Mouse (Mus musculus): ENCODE results near the gene Grin2a. TPM values are rescaled to one million over a fixed set of nuclear protein-coding genes. Genes with fewer than 3 reads are reported as not detected.

Gene Grin2a
- total and polyA plus RNA-seq, 2 experiments from 2014 or later = 6.1 to 10.5 TPM

GRCm38 (mm10) chr16:9901433-9901832, 93.9 kb downstream of the Grin2a start:
- Histone ChIP-seq H3K4me2 (ENCODE audit: low read depth, low read length, poor library complexity, severe bottlenecking) (no peak overlapping the region), H3K36me3 (ENCODE audit: insufficient read depth, low read length) (no peaks in the 10 kb centered on the region), H3K27me3 (ENCODE audit: insufficient read depth, low read length) (no peaks in the 10 kb centered on the region), H3K27ac (ENCODE audit: low read depth, low read length) (no peak overlapping the region), H3K9ac (replicated peaks; ENCODE audit: low read length, poor library complexity, severe bottlenecking) (no peak overlapping the region), H3K9me3 (ENCODE audit: low read length) (no peaks in the 10 kb centered on the region), H3K4me3 (ENCODE audit: low read depth, low read length) (no peak overlapping the region), H3K4me1 (ENCODE audit: insufficient read depth, low read length) (no peaks in the 10 kb centered on the region)
- no peak for TF ChIP-seq CTCF (IDR thresholded peaks at IDR 0.05)
- WGBS = 46% methylated on average over 1 of the region's 1 CpGs
- ATAC-seq (ENCODE audit: low FRiP score) (no peak), DNase-seq (ENCODE audit: low spot score) (no peak)

DNA sequence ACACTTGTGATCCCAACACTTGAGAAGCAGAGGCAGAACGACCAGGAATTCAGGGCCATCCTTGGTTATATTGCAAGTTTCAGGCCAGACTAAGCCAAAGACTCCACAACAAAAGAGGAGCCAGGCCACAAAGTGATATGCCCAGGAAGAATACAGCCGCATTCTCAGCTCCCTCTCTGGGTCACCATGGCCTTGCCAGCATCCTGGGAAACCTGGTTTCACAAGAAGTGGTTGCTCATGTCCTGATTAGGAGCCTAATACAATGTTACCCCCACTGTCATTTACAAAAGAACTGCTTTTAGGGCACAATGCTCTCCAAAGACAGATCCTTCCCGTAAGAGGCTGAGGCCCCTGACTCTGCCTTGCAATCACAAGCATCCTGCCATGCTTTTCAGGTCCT, 94.4 kb downstream of the Grin2a start:
- H3K27me3 ChIP-seq (ENCODE audit: insufficient read depth, low read length) = no peaks in the 10 kb centered on the region
- no peak overlapping the region for H3K9ac ChIP-seq (replicated peaks; ENCODE audit: low read length, poor library complexity, severe bottlenecking)
- H3K27ac ChIP-seq (ENCODE audit: low read depth, low read length) = no peak overlapping the region
- no peaks in the 10 kb centered on the region for H3K9me3 ChIP-seq (ENCODE audit: low read length)
- no peak overlapping the region for H3K4me2 ChIP-seq (ENCODE audit: low read depth, low read length, poor library complexity, severe bottlenecking)
- H3K4me3 ChIP-seq (ENCODE audit: low read depth, low read length) = no peak overlapping the region
- ATAC-seq (ENCODE audit: low FRiP score) (no peak), DNase-seq (ENCODE audit: low spot score) (no peak)
- H3K36me3 ChIP-seq (ENCODE audit: insufficient read depth, low read length) = no peaks in the 10 kb centered on the region
- H3K4me1 ChIP-seq (ENCODE audit: insufficient read depth, low read length) = no peaks in the 10 kb centered on the region
- TF ChIP-seq CTCF (IDR thresholded peaks at IDR 0.05) = no peak
- WGBS = 76% methylated on average over 3 of the region's 3 CpGs

- Histone ChIP-seq H3K27me3 (ENCODE audit: insufficient read depth, low read length) (no peaks in the 10 kb centered on the region), H3K4me3 (ENCODE audit: low read depth, low read length) (no peak overlapping the region), H3K36me3 (ENCODE audit: insufficient read depth, low read length) (no peaks in the 10 kb centered on the region), H3K4me2 (ENCODE audit: low read depth, low read length, poor library complexity, severe bottlenecking) (no peak overlapping the region), H3K27ac (ENCODE audit: low read depth, low read length) (no peak overlapping the region), H3K9ac (replicated peaks; ENCODE audit: low read length, poor library complexity, severe bottlenecking) (no peak overlapping the region), H3K9me3 (ENCODE audit: low read length) (no peaks in the 10 kb centered on the region), H3K4me1 (ENCODE audit: insufficient read depth, low read length) (no peaks in the 10 kb centered on the region)
- no peak for TF ChIP-seq CTCF (IDR thresholded peaks at IDR 0.05)
- DNase-seq (ENCODE audit: low spot score) (no peak), ATAC-seq (ENCODE audit: low FRiP score) (no peak)
- WGBS = 100% methylated on average over 1 of the region's 1 CpGs
Observed at GRCm38 (mm10) chr16:9900196-9900595, 95.2 kb downstream of the Grin2a start.

DNA sequence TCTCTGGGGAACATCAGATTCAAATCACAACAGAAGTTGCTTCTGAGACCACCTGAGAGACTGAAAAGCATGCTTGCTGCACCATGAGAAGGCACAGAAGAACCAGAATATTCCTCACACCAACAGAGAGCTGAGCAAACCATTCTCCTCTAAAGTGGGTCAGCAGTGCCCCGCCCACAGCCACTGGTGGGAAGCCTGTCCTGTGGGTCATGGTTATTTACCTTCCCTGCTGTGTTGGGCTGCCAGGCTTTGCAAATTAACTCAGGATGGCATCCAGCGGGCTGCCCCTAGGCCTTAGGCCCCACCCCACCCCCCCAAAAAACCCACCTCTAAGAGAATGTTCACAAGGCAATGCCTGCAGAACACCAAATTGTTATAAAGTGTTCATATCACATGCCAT, 96.2 kb downstream of the Grin2a start:
- DNase-seq (ENCODE audit: low spot score) = no peak
- Histone ChIP-seq H3K4me2 (ENCODE audit: low read depth, low read length, poor library complexity, severe bottlenecking) (no peak overlapping the region), H3K27me3 (ENCODE audit: insufficient read depth, low read length) (no peaks in the 10 kb centered on the region), H3K4me1 (ENCODE audit: insufficient read depth, low read length) (no peaks in the 10 kb centered on the region), H3K27ac (ENCODE audit: low read depth, low read length) (no peak overlapping the region), H3K4me3 (ENCODE audit: low read depth, low read length) (no peak overlapping the region), H3K9ac (replicated peaks; ENCODE audit: low read length, poor library complexity, severe bottlenecking) (no peak overlapping the region), H3K36me3 (ENCODE audit: insufficient read depth, low read length) (no peaks in the 10 kb centered on the region), H3K9me3 (ENCODE audit: low read length) (no peaks in the 10 kb centered on the region)
- WGBS = 89% methylated on average over 2 of the region's 2 CpGs
- ATAC-seq (ENCODE audit: low FRiP score) = no peak
- TF ChIP-seq CTCF (IDR thresholded peaks at IDR 0.05) = no peak

- H3K36me3 ChIP-seq (ENCODE audit: insufficient read depth, low read length) = no peaks in the 10 kb centered on the region
- ATAC-seq (ENCODE audit: low FRiP score) = no peak
- no peak for DNase-seq (ENCODE audit: low spot score)
- H3K4me1 ChIP-seq (ENCODE audit: insufficient read depth, low read length) = no peaks in the 10 kb centered on the region
- no peak for TF ChIP-seq CTCF (IDR thresholded peaks at IDR 0.05)
- no peaks in the 10 kb centered on the region for H3K27me3 ChIP-seq (ENCODE audit: insufficient read depth, low read length)
- H3K27ac ChIP-seq (ENCODE audit: low read depth, low read length) = no peak overlapping the region
- no peak overlapping the region for H3K4me2 ChIP-seq (ENCODE audit: low read depth, low read length, poor library complexity, severe bottlenecking)
- H3K9me3 ChIP-seq (ENCODE audit: low read length) = no peaks in the 10 kb centered on the region
- WGBS = 82% methylated on average over 7 of the region's 7 CpGs
- H3K9ac ChIP-seq (replicated peaks; ENCODE audit: low read length, poor library complexity, severe bottlenecking) = no peak overlapping the region
- no peak overlapping the region for H3K4me3 ChIP-seq (ENCODE audit: low read depth, low read length)
Observed at GRCm38 (mm10) chr16:9895581-9895980, 99.8 kb downstream of the Grin2a start.

GRCm38 (mm10) chr16:9886155-9886554, 109.2 kb downstream of the Grin2a start:
- H3K27me3 ChIP-seq (ENCODE audit: insufficient read depth, low read length) = no peaks in the 10 kb centered on the region
- H3K36me3 ChIP-seq (ENCODE audit: insufficient read depth, low read length) = no peaks in the 10 kb centered on the region
- no peaks in the 10 kb centered on the region for H3K9me3 ChIP-seq (ENCODE audit: low read length)
- H3K4me1 ChIP-seq (ENCODE audit: insufficient read depth, low read length) = no peaks in the 10 kb centered on the region
- no peak overlapping the region for H3K9ac ChIP-seq (replicated peaks; ENCODE audit: low read length, poor library complexity, severe bottlenecking)
- no peak overlapping the region for H3K27ac ChIP-seq (ENCODE audit: low read depth, low read length)
- DNase-seq (ENCODE audit: low spot score) (no peak), ATAC-seq (ENCODE audit: low FRiP score) (no peak)
- 81% methylated on average over 4 of the region's 4 CpGs for WGBS
- H3K4me2 ChIP-seq (ENCODE audit: low read depth, low read length, poor library complexity, severe bottlenecking) = no peak overlapping the region
- H3K4me3 ChIP-seq (ENCODE audit: low read depth, low read length) = no peak overlapping the region
- TF ChIP-seq CTCF (IDR thresholded peaks at IDR 0.05) = no peak

Measured in midbrain, postnatal 0 days (tissue).